Mouse (Mus musculus) liver, adult 2 months (tissue): Measurements from ENCODE around the gene Rbm38. TPM values are rescaled to one million over a fixed set of nuclear protein-coding genes. Genes with fewer than 3 reads are reported as not detected.

Experiments used
- DNase-seq: peaks from one replicate; pipeline ENCODE4 v3.0.0-alpha.2; 2011; ENCODE audit warnings: low read depth, low spot score; ENCODE audit errors: extremely low read depth
- H3K27ac ChIP-seq: fragments of 200-500 bp; replicated peaks from 2 replicates; pipeline ENCODE4 v1.5.1; 2012; ENCODE audit warnings: low read depth, mild to moderate bottlenecking, control low read depth, inconsistent platforms, low read length; ENCODE audit not compliant: insufficient read depth
- H3K27me3 ChIP-seq: fragments of 200-500 bp; 2 replicates; pipeline ENCODE4 v1.6.1; 2012; ENCODE audit warnings: mild to moderate bottlenecking, moderate library complexity, low read length, inconsistent platforms; ENCODE audit not compliant: control insufficient read depth, insufficient read depth
- H3K36me3 ChIP-seq: fragments of 200-500 bp; 2 replicates; pipeline ENCODE4 v1.6.1; 2012; ENCODE audit warnings: low read length, inconsistent platforms; ENCODE audit not compliant: control insufficient read depth, insufficient read depth
- H3K4me1 ChIP-seq: fragments of 200-500 bp; 2 replicates; pipeline ENCODE4 v1.6.1; 2011; ENCODE audit warnings: low read length; ENCODE audit not compliant: control insufficient read depth, insufficient read depth
- H3K4me3 ChIP-seq: fragments of 200-500 bp; 2 replicates; pipeline ENCODE4 v1.5.1; 2011; ENCODE audit warnings: low read depth, mild to moderate bottlenecking, control low read depth, low read length, moderate library complexity; ENCODE audit not compliant: insufficient read depth
- H3K79me2 ChIP-seq: fragments of 200-500 bp; 2 replicates; pipeline ENCODE4 v1.6.1; 2012; ENCODE audit warnings: inconsistent platforms, mild to moderate bottlenecking, low read length, moderate library complexity; ENCODE audit not compliant: control insufficient read depth, insufficient read depth
- H3K9ac ChIP-seq: fragments of 200-500 bp; 2 replicates; pipeline ENCODE4 v1.6.1; 2012; ENCODE audit warnings: low read depth, mild to moderate bottlenecking, control low read depth, inconsistent platforms, low read length
- CTCF ChIP-seq: fragments of 200-500 bp; IDR thresholded peaks from 2 replicates; pipeline ENCODE4 v1.5.1; 2011; ENCODE audit warnings: low read depth, low read length, control low read depth
- POLR2A ChIP-seq: fragments of 200-500 bp; IDR thresholded peaks from 2 replicates; pipeline ENCODE4 v1.6.1; 2011; ENCODE audit warnings: low read length, control low read depth; ENCODE audit not compliant: insufficient read depth; ENCODE audit errors: extremely low read depth
- WGBS: fragments of 180-500 bp; shearing (Covaris S2); methylation state at CpG from one replicate; pipeline ENCODE4 v1.1.7; 2018; 5-methylcytosine and 5-hydroxymethylcytosine counted together
- polyA plus RNA-seq: library from polyadenylated mRNA; depleted of rRNA; stranded (reverse); fragments of >200 nt; gene quantifications from 2 replicates; pipeline ENCODE4 v1.2.3, GENCODE M21; 2012
- total RNA-seq: library from RNA; depleted of rRNA; stranded (reverse); fragments of >200 nt; gene quantifications from 2 replicates; pipeline ENCODE4 v1.2.3, GENCODE M21; 2014

The Rbm38 gene
- total and polyA plus RNA-seq, 2 experiments: 0.55 to 11.1 TPM

GRCm38 (mm10) chr2:172996207-172996606 is 24.1 kb upstream of the Rbm38 start:
- no peaks in the 10 kb centered on the region for H3K36me3 ChIP-seq

GRCm38 (mm10) chr2:172997748-172998147 is 22.6 kb upstream of the Rbm38 start:
- Histone ChIP-seq H3K4me3 (no peak overlapping the region), H3K36me3 (no peaks in the 10 kb centered on the region), H3K27ac (no peak overlapping the region), H3K4me1 (peaks cover 6% of the 10 kb centered on the region), H3K27me3 (no peaks in the 10 kb centered on the region), H3K9ac (no peak overlapping the region), H3K79me2 (peaks cover 11% of the 10 kb centered on the region; the same call in 1 of the 2 replicates)
- no peak for DNase-seq
- 57% methylated on average over 11 of the region's 11 CpGs for WGBS
- TF ChIP-seq POLR2A (no peak), CTCF (no peak)

More at GRCm38 (mm10) chr2:172996207-172996606, 24.1 kb upstream of the Rbm38 start:
- peak; percentile 47 for DNase-seq
- no peak overlapping the region for H3K9ac ChIP-seq
- TF ChIP-seq CTCF: peak; percentile 88
- TF ChIP-seq POLR2A: no peak
- no peak overlapping the region for H3K4me3 ChIP-seq
- peaks cover 6% of the 10 kb centered on the region for H3K4me1 ChIP-seq
- no peaks in the 10 kb centered on the region for H3K27me3 ChIP-seq
- H3K27ac ChIP-seq: no peak overlapping the region
- H3K79me2 ChIP-seq: peaks cover 8% of the 10 kb centered on the region; the same call in 1 of the 2 replicates
- 13% methylated on average over 4 of the region's 4 CpGs for WGBS

- H3K27ac ChIP-seq: no peak overlapping the region
These were observed 21.8 kb upstream of the Rbm38 start for GRCm38 (mm10) chr2:172998478-172998877.

GRCm38 (mm10) chr2:172999630-173000284 is 20.5 kb upstream of the Rbm38 start, which contains the start of gene Rae1:
TSS of gene Rae1 (plus strand) at chr2:173000117.
- H3K36me3 ChIP-seq: peaks cover 3% of the 10 kb centered on the region; the same call in 1 of the 2 replicates
- peak within 1 kb of the TSS; percentile 88 for H3K9ac ChIP-seq
- peak; percentile 87 for DNase-seq
- peak within 1 kb of the TSS; percentile 96 for H3K4me3 ChIP-seq
- H3K79me2 ChIP-seq: peaks cover 11% of the 10 kb centered on the region; the same call in 1 of the 2 replicates
- peaks cover 6% of the 10 kb centered on the region for H3K4me1 ChIP-seq
- TF ChIP-seq POLR2A (peak; percentile 56; the same call in 1 of the 2 replicates), CTCF (peak; percentile 77)
- WGBS: under 1% methylated on average over 45 of the region's 45 CpGs
- no peaks in the 10 kb centered on the region for H3K27me3 ChIP-seq
- H3K27ac ChIP-seq: peak within 1 kb of the TSS; percentile 51

More at GRCm38 (mm10) chr2:172998478-172998877, 21.8 kb upstream of the Rbm38 start:
- no peak for DNase-seq
- Histone ChIP-seq H3K27me3 (no peaks in the 10 kb centered on the region), H3K4me3 (no peak overlapping the region), H3K9ac (no peak overlapping the region), H3K36me3 (peaks cover 1% of the 10 kb centered on the region; the same call in 1 of the 2 replicates), H3K4me1 (peaks cover 6% of the 10 kb centered on the region), H3K79me2 (peaks cover 11% of the 10 kb centered on the region; the same call in 1 of the 2 replicates)
- WGBS: 58% methylated on average over 7 of the region's 7 CpGs
- TF ChIP-seq POLR2A (no peak), CTCF (no peak)

GRCm38 (mm10) chr2:173000285-173000652 is 20.0 kb upstream of the Rbm38 start:
- TF ChIP-seq CTCF: no peak
- no peak for TF ChIP-seq POLR2A
- under 1% methylated on average over 36 of the region's 42 CpGs for WGBS
- DNase-seq: peak; percentile 24

More at GRCm38 (mm10) chr2:173000285-173000652, 20.0 kb upstream of the Rbm38 start:
- H3K27me3 ChIP-seq: no peaks in the 10 kb centered on the region
- H3K4me1 ChIP-seq: peaks cover 6% of the 10 kb centered on the region
- peak overlapping the region; percentile 51 for H3K27ac ChIP-seq
- peaks cover 11% of the 10 kb centered on the region; the same call in 1 of the 2 replicates for H3K79me2 ChIP-seq
- H3K36me3 ChIP-seq: peaks cover 7% of the 10 kb centered on the region; the same call in 1 of the 2 replicates
- H3K4me3 ChIP-seq: peak overlapping the region; percentile 96
- H3K9ac ChIP-seq: peak overlapping the region; percentile 88
